Mouse (Mus musculus): ENCODE measurements around the gene 4930558C23Rik. TPM values are rescaled to one million over a fixed set of nuclear protein-coding genes. Genes with fewer than 3 reads are reported as not detected.

The 4930558C23Rik gene
- 0.31 TPM in 1 of 2 replicates, not detected in the other for total RNA-seq (2012; rRNA removed)

DNA sequence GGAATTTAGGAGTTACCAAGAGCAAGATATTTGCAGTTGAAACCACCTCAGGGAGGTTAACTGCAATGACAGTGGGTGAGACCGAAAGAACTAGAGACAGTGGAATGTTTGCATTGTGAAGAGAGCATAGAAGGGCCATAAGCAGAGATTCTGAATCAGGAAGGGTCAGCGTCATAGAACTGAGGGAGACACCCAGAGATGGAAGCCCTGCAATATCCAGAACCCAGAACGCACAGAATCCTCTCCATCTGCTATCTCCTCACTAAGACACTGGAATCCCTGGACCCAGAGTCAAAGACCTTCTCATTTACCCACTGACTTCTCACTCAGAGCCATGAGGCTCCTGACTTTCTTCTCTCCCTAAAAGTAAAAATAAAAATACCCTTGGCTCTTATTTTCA, at the start of gene 4930558C23Rik:
Gene 4930558C23Rik (minus strand): TSS at position 101 of the 400 bp plus-strand sequence.
- Histone ChIP-seq H3K9ac (ENCODE audit: insufficient read depth, low read depth, low read length, poor library complexity, severe bottlenecking) (no peak within 1 kb of the TSS), H3K36me3 (ENCODE audit: control insufficient read depth, insufficient read depth, low read length, poor library complexity, severe bottlenecking) (no peaks in the 10 kb centered on the region), H3K4me3 (ENCODE audit: insufficient read depth in 1 of 2, low read depth in 1 of 2, low read length in 2 of 2, poor library complexity in 1 of 2, severe bottlenecking in 1 of 2) (no peak within 1 kb of the TSS), H3K4me1 (ENCODE audit: control insufficient read depth in 2 of 2, insufficient read depth in 2 of 2, low read length in 2 of 2, poor library complexity in 1 of 2) (no peaks in the 10 kb centered on the region), H3K27ac (ENCODE audit: insufficient read depth, low read depth, low read length, poor library complexity, severe bottlenecking) (no peak within 1 kb of the TSS), H3K9me3 (ENCODE audit: control insufficient read depth, insufficient read depth, low read depth, low read length) (no peaks in the 10 kb centered on the region)
- DNase-seq (ENCODE audit: low read depth, low spot score), result no peak
- in situ Hi-C loops (cut with MboI; ENCODE audit: low sequenced_read_pairs in 2 of 2, unreplicated experiment in 2 of 2), result no loop called here
- no peak for TF ChIP-seq HCFC1 (IDR thresholded peaks at IDR 0.05; ENCODE audit: borderline replicate concordance, insufficient read depth, low read length)
- no peak for TF ChIP-seq MAFK (IDR thresholded peaks at IDR 0.05; ENCODE audit: insufficient read depth, low read depth, low read length)
- TF ChIP-seq CHD2 (IDR thresholded peaks at IDR 0.05; ENCODE audit: low read depth, low read length), result no peak
- TF ChIP-seq ZC3H11A (IDR thresholded peaks at IDR 0.05; ENCODE audit: borderline replicate concordance, low read depth, low read length), result no peak
- TF ChIP-seq ZNF384 (IDR thresholded peaks at IDR 0.05; ENCODE audit: low read depth, low read length), result no peak

DNA sequence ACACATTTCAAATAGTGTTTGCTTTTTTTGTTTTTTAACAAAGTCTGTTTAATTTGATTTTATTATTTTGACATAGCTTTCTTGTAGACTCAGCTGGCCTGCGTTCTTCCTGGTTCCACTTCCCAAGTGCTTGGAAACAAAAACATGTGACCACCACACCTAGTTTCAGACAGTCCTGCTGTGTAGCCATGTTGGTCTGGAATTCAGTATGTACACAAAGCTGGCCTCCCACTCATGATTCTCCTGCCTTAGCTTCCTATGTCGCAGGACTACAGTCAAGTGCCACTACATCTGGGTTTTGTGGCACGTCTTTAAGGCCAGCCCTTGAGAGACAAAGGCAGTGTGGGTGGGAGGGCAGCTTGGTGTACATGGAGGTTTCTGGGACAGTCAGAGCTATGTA, 48.3 kb upstream of the 4930558C23Rik start:
- no peak for DNase-seq (ENCODE audit: low read depth, low spot score)
- Histone ChIP-seq H3K4me3 (ENCODE audit: insufficient read depth in 1 of 2, low read depth in 1 of 2, low read length in 2 of 2, poor library complexity in 1 of 2, severe bottlenecking in 1 of 2) (no peak overlapping the region), H3K27ac (ENCODE audit: insufficient read depth, low read depth, low read length, poor library complexity, severe bottlenecking) (no peak overlapping the region), H3K9me3 (ENCODE audit: control insufficient read depth, insufficient read depth, low read depth, low read length) (no peaks in the 10 kb centered on the region), H3K9ac (ENCODE audit: insufficient read depth, low read depth, low read length, poor library complexity, severe bottlenecking) (no peak overlapping the region), H3K4me1 (ENCODE audit: control insufficient read depth in 2 of 2, insufficient read depth in 2 of 2, low read length in 2 of 2, poor library complexity in 1 of 2) (0 out of 4 replicates have a peak, but pooled peaks cover 0 to 2% of the 10 kb centered on the region in 2 experiments), H3K36me3 (ENCODE audit: control insufficient read depth, insufficient read depth, low read length, poor library complexity, severe bottlenecking) (peaks cover 11% of the 10 kb centered on the region)
- in situ Hi-C loops (cut with MboI; ENCODE audit: low sequenced_read_pairs in 2 of 2, unreplicated experiment in 2 of 2), result no loop called here
- no peak for TF ChIP-seq MAFK (IDR thresholded peaks at IDR 0.05; ENCODE audit: insufficient read depth, low read depth, low read length)
- no peak for TF ChIP-seq ZNF384 (IDR thresholded peaks at IDR 0.05; ENCODE audit: low read depth, low read length)
- TF ChIP-seq CHD2 (IDR thresholded peaks at IDR 0.05; ENCODE audit: low read depth, low read length), result no peak
- no peak for TF ChIP-seq HCFC1 (IDR thresholded peaks at IDR 0.05; ENCODE audit: borderline replicate concordance, insufficient read depth, low read length)
- TF ChIP-seq ZC3H11A (IDR thresholded peaks at IDR 0.05; ENCODE audit: borderline replicate concordance, low read depth, low read length), result no peak

DNA sequence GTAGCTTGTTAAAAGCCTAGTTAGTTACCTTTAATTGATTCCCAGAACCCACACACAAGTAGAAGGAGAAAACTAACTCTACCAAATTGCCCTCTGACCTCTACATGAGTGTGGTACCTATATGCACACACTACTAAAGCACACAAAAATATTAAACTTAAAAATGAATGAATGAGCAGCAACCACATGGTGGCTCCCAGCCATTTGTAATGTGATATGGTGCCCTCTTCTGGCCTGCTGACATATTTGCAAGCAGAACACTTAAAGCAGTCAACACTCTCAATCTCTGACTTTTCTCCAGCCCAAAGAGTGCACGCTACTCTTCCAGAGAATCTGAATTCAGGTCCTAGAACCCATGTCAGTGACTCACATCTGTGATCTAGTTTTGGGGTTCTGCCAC, 47.8 kb upstream of the 4930558C23Rik start:
- in situ Hi-C loops (cut with MboI; ENCODE audit: low sequenced_read_pairs in 2 of 2, unreplicated experiment in 2 of 2), result no loop called here
- H3K9ac ChIP-seq (ENCODE audit: insufficient read depth, low read depth, low read length, poor library complexity, severe bottlenecking), result no peak overlapping the region
- 0 out of 2 replicates have a peak, but pooled peaks have one; percentile 26 for TF ChIP-seq MAFK (IDR thresholded peaks at IDR 0.05; ENCODE audit: insufficient read depth, low read depth, low read length)
- no peak for TF ChIP-seq ZC3H11A (IDR thresholded peaks at IDR 0.05; ENCODE audit: borderline replicate concordance, low read depth, low read length)
- TF ChIP-seq CHD2 (IDR thresholded peaks at IDR 0.05; ENCODE audit: low read depth, low read length), result no peak
- no peak for TF ChIP-seq HCFC1 (IDR thresholded peaks at IDR 0.05; ENCODE audit: borderline replicate concordance, insufficient read depth, low read length)
- TF ChIP-seq ZNF384 (IDR thresholded peaks at IDR 0.05; ENCODE audit: low read depth, low read length), result no peak
- peaks cover 11% of the 10 kb centered on the region for H3K36me3 ChIP-seq (ENCODE audit: control insufficient read depth, insufficient read depth, low read length, poor library complexity, severe bottlenecking)
- DNase-seq (ENCODE audit: low read depth, low spot score), result no peak
- H3K27ac ChIP-seq (ENCODE audit: insufficient read depth, low read depth, low read length, poor library complexity, severe bottlenecking), result no peak overlapping the region
- no peaks in the 10 kb centered on the region for H3K9me3 ChIP-seq (ENCODE audit: control insufficient read depth, insufficient read depth, low read depth, low read length)
- no peak overlapping the region for H3K4me3 ChIP-seq (ENCODE audit: insufficient read depth in 1 of 2, low read depth in 1 of 2, low read length in 2 of 2, poor library complexity in 1 of 2, severe bottlenecking in 1 of 2)
- peaks cover 0 to 3% of the 10 kb centered on the region in 2 experiments; a peak in 1 of 4 replicates for H3K4me1 ChIP-seq (ENCODE audit: control insufficient read depth in 2 of 2, insufficient read depth in 2 of 2, low read length in 2 of 2, poor library complexity in 1 of 2)

DNA sequence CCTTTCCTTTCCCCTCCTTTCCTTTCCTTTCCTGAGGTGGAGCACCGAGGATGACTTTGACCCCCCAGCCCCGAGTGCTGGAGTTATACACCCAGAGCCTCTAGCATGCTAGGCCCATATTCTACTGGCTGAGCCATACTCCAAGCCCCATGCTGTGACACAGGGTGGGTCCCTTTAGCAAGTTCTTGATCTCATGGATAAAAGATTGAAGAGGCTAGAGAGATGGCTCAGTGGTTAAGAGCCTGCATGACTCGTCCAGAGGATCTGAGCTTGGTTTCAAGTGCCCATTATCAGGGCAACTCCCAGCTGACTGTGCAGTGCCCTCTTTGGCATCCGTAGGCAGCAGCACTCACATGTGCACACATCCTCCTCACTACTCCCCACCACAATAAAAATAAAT, 42.7 kb upstream of the 4930558C23Rik start:
- in situ Hi-C loops (cut with MboI; ENCODE audit: low sequenced_read_pairs in 2 of 2, unreplicated experiment in 2 of 2), result no loop called here
- DNase-seq (ENCODE audit: low read depth, low spot score), result no peak
- no peaks in the 10 kb centered on the region for H3K9me3 ChIP-seq (ENCODE audit: control insufficient read depth, insufficient read depth, low read depth, low read length)
- H3K4me3 ChIP-seq (ENCODE audit: insufficient read depth in 1 of 2, low read depth in 1 of 2, low read length in 2 of 2, poor library complexity in 1 of 2, severe bottlenecking in 1 of 2), result no peak overlapping the region
- no peak overlapping the region for H3K9ac ChIP-seq (ENCODE audit: insufficient read depth, low read depth, low read length, poor library complexity, severe bottlenecking)
- H3K4me1 ChIP-seq (ENCODE audit: control insufficient read depth in 2 of 2, insufficient read depth in 2 of 2, low read length in 2 of 2, poor library complexity in 1 of 2), result peaks cover 0 to 3% of the 10 kb centered on the region in 2 experiments; a peak in 1 of 4 replicates
- TF ChIP-seq ZC3H11A (IDR thresholded peaks at IDR 0.05; ENCODE audit: borderline replicate concordance, low read depth, low read length), result no peak
- TF ChIP-seq ZNF384 (IDR thresholded peaks at IDR 0.05; ENCODE audit: low read depth, low read length), result no peak
- no peak for TF ChIP-seq CHD2 (IDR thresholded peaks at IDR 0.05; ENCODE audit: low read depth, low read length)
- no peak for TF ChIP-seq MAFK (IDR thresholded peaks at IDR 0.05; ENCODE audit: insufficient read depth, low read depth, low read length)
- TF ChIP-seq HCFC1 (IDR thresholded peaks at IDR 0.05; ENCODE audit: borderline replicate concordance, insufficient read depth, low read length), result no peak
- H3K36me3 ChIP-seq (ENCODE audit: control insufficient read depth, insufficient read depth, low read length, poor library complexity, severe bottlenecking), result no peaks in the 10 kb centered on the region; the same call in none of the 2 replicates
- H3K27ac ChIP-seq (ENCODE audit: insufficient read depth, low read depth, low read length, poor library complexity, severe bottlenecking), result no peak overlapping the region
